Mouse (Mus musculus): ENCODE results near the gene Relt.
A peak's percentile ranks its signal among the peaks of the same experiment; 100 is the strongest.
"Not testable (repeated sequence)": the region's sequence is repeated elsewhere in the genome, so short reads cannot be mapped to it uniquely, and the experiment has no call there.

Relt gene

GRCm38 (mm10) chr7:100873197-100873596 is 10.0 kb upstream of the Relt start:
- no peak for DNase-seq

GRCm38 (mm10) chr7:100871892-100872291 is 8.6 kb upstream of the Relt start:
- DNase-seq: peak; percentile 34 to 35

GRCm38 (mm10) chr7:100871355-100871754 is 8.1 kb upstream of the Relt start:
- no peak for DNase-seq

GRCm38 (mm10) chr7:100869877-100870629 is 6.8 kb upstream of the Relt start:
- no peak for DNase-seq

- DNase-seq: no peak
Measured at GRCm38 (mm10) chr7:100868551-100868950, 5.3 kb upstream of the Relt start.

GRCm38 (mm10) chr7:100867561-100867960 is 4.3 kb upstream of the Relt start:
- no peak for DNase-seq

- DNase-seq: peak; percentile 49 to 76
Measured at GRCm38 (mm10) chr7:100866675-100867074, 3.4 kb upstream of the Relt start.

- DNase-seq: no peak
Measured at GRCm38 (mm10) chr7:100862353-100862752, 893 bp downstream of the Relt start.

GRCm38 (mm10) chr7:100861209-100861608 is 2.0 kb downstream of the Relt start:
- no peak for DNase-seq

- no peak for DNase-seq
Measured at GRCm38 (mm10) chr7:100860450-100860849, 2.8 kb downstream of the Relt start.

- no peak for DNase-seq
Measured at GRCm38 (mm10) chr7:100855795-100856573, 7.3 kb downstream of the Relt start.

- DNase-seq: no peak
Measured at GRCm38 (mm10) chr7:100855300-100855699, 7.9 kb downstream of the Relt start.

- no peak for DNase-seq
Measured at GRCm38 (mm10) chr7:100854861-100855260, 8.4 kb downstream of the Relt start.

- no peak for DNase-seq
Measured at GRCm38 (mm10) chr7:100854137-100854814, 9.0 kb downstream of the Relt start.

- DNase-seq: no peak
Measured at GRCm38 (mm10) chr7:100853396-100853795, 9.8 kb downstream of the Relt start.

- no peak for DNase-seq
Measured at GRCm38 (mm10) chr7:100851481-100852356, 11.5 kb downstream of the Relt start.

- no peak for DNase-seq
Measured at GRCm38 (mm10) chr7:100849508-100849907, 13.7 kb downstream of the Relt start.

- peak; percentile 48 to 81 for DNase-seq
Measured at GRCm38 (mm10) chr7:100848744-100849143, 14.5 kb downstream of the Relt start.

- no peak for DNase-seq
Measured at GRCm38 (mm10) chr7:100847131-100847530, 16.1 kb downstream of the Relt start.

GRCm38 (mm10) chr7:100846033-100846432 is 17.2 kb downstream of the Relt start:
- DNase-seq: not testable (repeated sequence)

- peak in 1 of 2 experiments; percentile 22 for DNase-seq
Measured at GRCm38 (mm10) chr7:100845412-100845811, 17.8 kb downstream of the Relt start.

GRCm38 (mm10) chr7:100845026-100845400 is 18.2 kb downstream of the Relt start:
- DNase-seq: no peak

Measured in kidney, adult 8-10 months (tissue).